Mouse (Mus musculus) intestine, postnatal 0 days (tissue): Measurements from ENCODE around the gene Sema6d. TPM values are rescaled to one million over a fixed set of nuclear protein-coding genes. Genes with fewer than 3 reads are reported as not detected.

ENCODE experiments used
- ATAC-seq: fragments of 200-750 bp; cut with Nextera tagmentation; 2 replicates; pipeline ENCODE4 v1.8.0; 2017; ENCODE audit warnings: mild to moderate bottlenecking, moderate TSS enrichment, moderate library complexity
- H3K27ac ChIP-seq: fragments of 300-500 bp; sonication (generic); 2 replicates; pipeline ENCODE4 v1.5.1; 2014; ENCODE audit warnings: mild to moderate bottlenecking, low read depth, low read length, moderate library complexity
- H3K27me3 ChIP-seq: fragments of 300-500 bp; sonication (generic); replicated peaks from 2 replicates; pipeline ENCODE4 v1.6.1; 2014; ENCODE audit warnings: low read length, mixed read lengths; ENCODE audit not compliant: control insufficient read depth, insufficient read depth
- H3K36me3 ChIP-seq: fragments of 300-500 bp; sonication (generic); 2 replicates; pipeline ENCODE4 v1.6.1; 2014; ENCODE audit warnings: mild to moderate bottlenecking, moderate library complexity; ENCODE audit not compliant: control insufficient read depth, insufficient read depth
- H3K4me1 ChIP-seq: fragments of 300-500 bp; sonication (generic); replicated peaks from 2 replicates; pipeline ENCODE4 v1.6.1; 2014; ENCODE audit warnings: antibody characterized with exemption, low read length, mixed read lengths; ENCODE audit not compliant: control insufficient read depth, insufficient read depth
- H3K4me2 ChIP-seq: fragments of 300-500 bp; sonication (generic); replicated peaks from 2 replicates; pipeline ENCODE4 v1.6.1; 2014; ENCODE audit warnings: low read depth, mild to moderate bottlenecking, moderate library complexity
- H3K4me3 ChIP-seq: fragments of 300-500 bp; sonication (generic); 2 replicates; pipeline ENCODE4 v1.5.1; 2014; ENCODE audit warnings: low read depth, low read length
- H3K9ac ChIP-seq: fragments of 300-500 bp; sonication (generic); 2 replicates; pipeline ENCODE4 v1.6.1; 2014; ENCODE audit warnings: mild to moderate bottlenecking, low read depth, low read length
- H3K9me3 ChIP-seq: fragments of 300-500 bp; sonication (generic); 2 replicates; pipeline ENCODE4 v1.6.1; 2016; ENCODE audit warnings: mixed run types; ENCODE audit not compliant: control insufficient read depth
- CTCF ChIP-seq: sonication (generic); IDR thresholded peaks from 2 replicates; pipeline ENCODE4 v1.5.1; 2016; ENCODE audit warnings: low read depth, mild to moderate bottlenecking, control low read depth, antibody characterized with exemption, moderate library complexity
- WGBS: fragments of 180-500 bp; shearing (Covaris S2); extraction: QIAGEN DNeasy Blood & Tissue Kit; methylation state at CpG from one replicate; pipeline ENCODE4 v1.1.7; 2014; 5-methylcytosine and 5-hydroxymethylcytosine counted together
- polyA plus RNA-seq: library from polyadenylated mRNA; unstranded; fragments of >200 nt; fragmentation: Nextera tagmentation; extraction: Ambion mirVana; gene quantifications from 2 replicates; pipeline ENCODE4 v1.2.1, GENCODE M21; 2015

Sema6d gene
- polyA plus RNA-seq, 1 experiment from 2014 or later = 10.4 TPM

GRCm38 (mm10) chr2:124705806-124706205, 616.0 kb downstream of the Sema6d start:
- no peaks in the 10 kb centered on the region for H3K27me3 ChIP-seq
- H3K4me1 ChIP-seq = no peaks in the 10 kb centered on the region
- H3K9ac ChIP-seq = no peak overlapping the region
- H3K4me3 ChIP-seq = no peak overlapping the region
- ATAC-seq = no peak
- no peak for TF ChIP-seq CTCF
- WGBS = 46% methylated on average over 4 of the region's 4 CpGs
- H3K27ac ChIP-seq = no peak overlapping the region
- no peaks in the 10 kb centered on the region for H3K9me3 ChIP-seq
- H3K4me2 ChIP-seq = no peak overlapping the region
- H3K36me3 ChIP-seq = no peaks in the 10 kb centered on the region

GRCm38 (mm10) chr2:124706896-124707295, 617.1 kb downstream of the Sema6d start:
- Histone ChIP-seq H3K9me3 (no peaks in the 10 kb centered on the region), H3K4me1 (no peaks in the 10 kb centered on the region), H3K36me3 (no peaks in the 10 kb centered on the region), H3K4me2 (no peak overlapping the region), H3K9ac (no peak overlapping the region), H3K27me3 (no peaks in the 10 kb centered on the region), H3K27ac (no peak overlapping the region), H3K4me3 (no peak overlapping the region)
- TF ChIP-seq CTCF = no peak
- 67% methylated on average over 7 of the region's 7 CpGs for WGBS
- ATAC-seq = no peak
